Mouse (Mus musculus) midbrain, embryonic 14.5 days (tissue): ENCODE measurements around the gene Gck. TPM values are rescaled to one million over a fixed set of nuclear protein-coding genes. Genes with fewer than 3 reads are reported as not detected.
"Not testable (repeated sequence)": the region's sequence is repeated elsewhere in the genome, so short reads cannot be mapped to it uniquely, and the experiment has no call there.

Experiments used
- ATAC-seq: fragments of 200-750 bp; cut with Nextera tagmentation; 2 replicates; pipeline ENCODE4 v1.8.0; 2017; ENCODE audit warnings: moderate number of reproducible peaks, moderate library complexity; ENCODE audit not compliant: low FRiP score, low TSS enrichment
- DNase-seq: peaks from one replicate; pipeline ENCODE4 v3.0.0-alpha.2; 2015
- H3K27ac ChIP-seq: fragments of 300-500 bp; sonication (generic); replicated peaks from 2 replicates; pipeline ENCODE4 v1.5.1; 2014; ENCODE audit warnings: mild to moderate bottlenecking, low read depth, low read length, moderate library complexity
- H3K27me3 ChIP-seq: fragments of 300-500 bp; sonication (generic); 2 replicates; pipeline ENCODE4 v1.6.1; 2014; ENCODE audit warnings: low read length, control low read depth, mixed read lengths; ENCODE audit not compliant: control insufficient read depth, insufficient read depth
- H3K36me3 ChIP-seq: fragments of 300-500 bp; sonication (generic); 2 replicates; pipeline ENCODE4 v1.6.1; 2014; ENCODE audit warnings: low read length, control low read depth; ENCODE audit not compliant: control insufficient read depth, insufficient read depth
- H3K4me1 ChIP-seq: fragments of 300-500 bp; sonication (generic); 2 replicates; pipeline ENCODE4 v1.6.1; 2014; ENCODE audit warnings: mild to moderate bottlenecking, antibody characterized with exemption, low read length, control low read depth; ENCODE audit not compliant: control insufficient read depth, insufficient read depth
- H3K4me2 ChIP-seq: fragments of 300-500 bp; sonication (generic); 2 replicates; pipeline ENCODE4 v1.6.1; 2014; ENCODE audit warnings: mild to moderate bottlenecking, low read length, moderate library complexity
- H3K4me3 ChIP-seq: fragments of 300-500 bp; sonication (generic); replicated peaks from 2 replicates; pipeline ENCODE4 v1.5.1; 2014; ENCODE audit warnings: low read depth, low read length
- H3K9ac ChIP-seq: fragments of 300-500 bp; sonication (generic); replicated peaks from 2 replicates; pipeline ENCODE4 v1.6.1; 2014; ENCODE audit warnings: mild to moderate bottlenecking, low read length, moderate library complexity
- H3K9me3 ChIP-seq: fragments of 300-500 bp; sonication (generic); 2 replicates; pipeline ENCODE4 v1.6.1; 2016; ENCODE audit warnings: low read length, control low read depth, mixed read lengths; ENCODE audit not compliant: control insufficient read depth
- WGBS: fragments of 180-500 bp; shearing (Covaris S2); extraction: QIAGEN DNeasy Blood & Tissue Kit; methylation state at CpG from one replicate; pipeline ENCODE4 v1.1.7; 2014; 5-methylcytosine and 5-hydroxymethylcytosine counted together
- polyA plus RNA-seq: library from polyadenylated mRNA; unstranded; fragments of >200 nt; fragmentation: Nextera tagmentation; extraction: Ambion mirVana; gene quantifications from 2 replicates; pipeline ENCODE4 v1.2.1, GENCODE M21; 2014

Gck gene
- polyA plus RNA-seq, 1 experiment from 2014 or later, result 5.9 TPM

DNA sequence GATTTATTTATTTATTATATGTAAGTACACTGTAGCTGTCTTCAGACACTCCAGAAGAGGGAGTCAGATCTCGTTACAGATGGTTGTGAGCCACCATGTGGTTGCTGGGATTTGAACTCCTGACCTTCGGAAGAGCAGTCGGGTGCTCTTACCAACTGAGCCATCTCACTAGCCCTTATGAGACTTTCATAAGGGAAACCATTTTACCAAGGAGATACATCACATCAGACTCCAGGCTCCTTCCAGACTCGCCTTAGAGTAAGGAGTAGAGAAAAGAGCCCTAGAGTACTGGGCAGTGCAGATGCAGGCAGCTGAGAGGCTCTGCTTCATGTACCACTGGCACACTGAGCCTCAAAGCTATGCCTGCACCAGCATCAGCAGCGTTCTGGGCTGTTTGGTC, 61.3 kb downstream of the Gck start:
- ATAC-seq, H3K4me1 ChIP-seq, H3K9me3 ChIP-seq, H3K27ac ChIP-seq, H3K4me2 ChIP-seq, DNase-seq, H3K4me3 ChIP-seq, H3K27me3 ChIP-seq, H3K36me3 ChIP-seq, H3K9ac ChIP-seq: not testable (repeated sequence)
- WGBS, result 80% methylated on average over 5 of the region's 5 CpGs

GRCm38 (mm10) chr11:5887250-5887649, 62.6 kb downstream of the Gck start:
- H3K27me3 ChIP-seq, result no peaks in the 10 kb centered on the region
- no peaks in the 10 kb centered on the region for H3K36me3 ChIP-seq
- 6% methylated on average over 5 of the region's 5 CpGs for WGBS
- H3K4me3 ChIP-seq, result no peak overlapping the region
- no peaks in the 10 kb centered on the region for H3K9me3 ChIP-seq
- no peak overlapping the region for H3K27ac ChIP-seq
- ATAC-seq (no peak), DNase-seq (peak; percentile 34)
- no peak overlapping the region for H3K9ac ChIP-seq
- H3K4me2 ChIP-seq, result no peak overlapping the region
- H3K4me1 ChIP-seq, result no peaks in the 10 kb centered on the region

DNA sequence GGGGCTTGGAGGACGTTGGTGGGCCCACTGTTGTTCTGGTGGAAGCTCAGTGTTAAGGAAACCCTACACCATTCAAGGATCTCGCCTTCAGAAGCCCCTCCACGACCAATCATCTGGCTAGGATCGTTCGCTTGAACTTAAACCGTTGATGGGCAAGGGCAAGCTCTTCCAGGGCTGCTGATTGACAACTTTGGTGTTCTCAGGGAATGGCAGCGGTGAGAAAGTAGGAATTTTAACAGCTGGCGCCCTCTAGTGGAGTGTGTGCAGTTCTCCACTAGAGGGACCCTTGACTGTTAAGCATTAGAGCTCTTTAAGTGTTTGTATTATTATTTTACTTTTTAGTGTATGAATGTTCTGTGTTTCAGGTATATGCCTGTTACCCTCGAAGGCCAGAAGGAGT, 63.7 kb downstream of the Gck start:
- ATAC-seq, result no peak
- Histone ChIP-seq H3K27me3 (no peaks in the 10 kb centered on the region), H3K9me3 (no peaks in the 10 kb centered on the region), H3K4me1 (no peaks in the 10 kb centered on the region), H3K9ac (no peak overlapping the region), H3K27ac (no peak overlapping the region), H3K4me3 (no peak overlapping the region), H3K36me3 (no peaks in the 10 kb centered on the region), H3K4me2 (no peak overlapping the region)
- DNase-seq, result peak; percentile 87
- WGBS, result 19% methylated on average over 9 of the region's 9 CpGs

DNA sequence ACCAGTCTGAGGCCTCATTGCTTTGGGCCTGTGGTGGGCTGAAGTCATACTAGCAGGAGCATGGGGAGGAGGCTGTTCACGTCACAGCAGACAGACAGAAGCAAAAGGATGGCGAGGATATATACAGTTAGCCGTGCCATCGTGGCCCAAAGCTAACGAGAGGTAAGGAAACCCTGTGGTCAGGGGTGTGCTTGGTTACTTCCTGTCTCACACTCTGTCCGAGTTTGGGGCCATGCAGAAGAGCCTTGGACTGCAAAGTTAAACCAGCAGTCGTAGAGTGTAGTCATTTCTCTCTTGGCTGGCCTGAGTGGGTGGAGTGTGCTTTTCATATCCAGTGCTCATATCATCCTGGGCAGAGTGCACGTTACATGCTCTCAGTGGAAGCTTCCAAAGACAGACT, 67.4 kb downstream of the Gck start:
- no peaks in the 10 kb centered on the region for H3K27me3 ChIP-seq
- H3K4me1 ChIP-seq, result 0 out of 2 replicates have a peak, but pooled peaks cover 4% of the 10 kb centered on the region
- no peak overlapping the region for H3K27ac ChIP-seq
- H3K9ac ChIP-seq, result no peak overlapping the region
- no peak for ATAC-seq
- no peak for DNase-seq
- 86% methylated on average over 8 of the region's 8 CpGs for WGBS
- no peaks in the 10 kb centered on the region for H3K36me3 ChIP-seq
- no peak overlapping the region for H3K4me2 ChIP-seq
- no peaks in the 10 kb centered on the region for H3K9me3 ChIP-seq
- no peak overlapping the region for H3K4me3 ChIP-seq

DNA sequence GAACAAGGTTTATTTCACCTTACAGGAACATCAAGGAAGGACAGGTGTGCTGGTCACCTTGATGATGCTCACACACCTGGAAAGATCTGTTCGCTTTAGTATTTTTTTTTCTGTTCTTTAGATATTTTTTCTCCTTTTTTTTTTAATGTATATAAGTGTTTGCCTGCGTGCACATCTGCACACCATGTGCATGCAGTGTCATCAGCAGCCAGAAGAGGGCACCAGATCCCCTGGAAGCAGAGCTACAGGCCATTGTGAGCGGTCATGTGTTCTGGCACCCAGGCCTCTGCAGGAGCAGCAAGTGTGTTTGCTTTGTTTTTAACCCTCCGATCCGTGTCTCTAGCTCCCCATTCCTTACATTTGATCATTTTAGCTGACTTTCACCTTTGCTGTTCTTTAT, 70.0 kb downstream of the Gck start:
- Histone ChIP-seq H3K4me1 (peaks cover 10% of the 10 kb centered on the region), H3K27ac (no peak overlapping the region), H3K4me2 (no peak overlapping the region), H3K36me3 (peaks cover 5% of the 10 kb centered on the region), H3K9me3 (no peaks in the 10 kb centered on the region), H3K9ac (no peak overlapping the region), H3K4me3 (no peak overlapping the region), H3K27me3 (no peaks in the 10 kb centered on the region)
- no peak for ATAC-seq
- peak; percentile 68 for DNase-seq
- WGBS, result 51% methylated on average over 5 of the region's 5 CpGs

GRCm38 (mm10) chr11:5878661-5879060, 71.2 kb downstream of the Gck start:
- H3K36me3 ChIP-seq, result peaks cover 18% of the 10 kb centered on the region
- peak overlapping the region; percentile 69; the same call in 1 of the 2 replicates for H3K9ac ChIP-seq
- H3K9me3 ChIP-seq, result no peaks in the 10 kb centered on the region
- ATAC-seq (no peak), DNase-seq (no peak)
- H3K27me3 ChIP-seq, result no peaks in the 10 kb centered on the region
- peaks cover 10% of the 10 kb centered on the region for H3K4me1 ChIP-seq
- 43% methylated on average over 8 of the region's 8 CpGs for WGBS
- H3K4me3 ChIP-seq, result peak overlapping the region; percentile 59
- peak overlapping the region; percentile 88 for H3K27ac ChIP-seq
- peak overlapping the region; percentile 73 for H3K4me2 ChIP-seq

DNA sequence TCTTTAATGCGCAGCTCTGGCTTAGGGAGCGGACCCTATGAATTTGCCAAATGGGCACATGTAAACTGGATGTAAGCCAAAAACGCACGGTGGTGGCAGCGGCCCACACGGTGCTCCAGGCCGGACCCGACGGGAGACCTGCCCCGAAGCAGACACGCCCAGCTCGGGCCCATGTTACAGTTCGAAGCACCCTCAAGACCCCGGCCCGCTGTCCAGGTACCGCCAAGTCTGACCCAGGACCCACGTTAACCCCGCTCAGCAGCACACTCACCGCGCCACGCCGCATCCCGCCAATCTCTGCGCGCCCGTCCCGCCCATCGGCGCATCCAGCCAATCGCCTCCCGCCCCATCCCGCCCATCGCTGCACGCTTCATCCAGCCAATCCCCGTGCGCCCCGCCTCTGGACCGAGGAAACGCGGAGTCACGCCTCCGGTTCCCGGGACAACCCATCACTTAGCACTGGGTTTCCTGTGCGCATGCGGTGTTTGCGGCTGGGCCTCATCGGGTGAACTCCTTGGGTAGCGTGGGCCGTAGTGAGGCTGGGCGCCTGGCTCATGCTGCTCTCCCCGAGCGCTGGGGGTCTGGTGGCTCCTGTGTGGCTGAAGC, 71.9 kb downstream of the Gck start, which contains the start of gene Pold2:
Gene Pold2, minus strand, starts transcription at position 372 of the 606 bp plus-strand sequence.
- H3K27me3 ChIP-seq, result no peaks in the 10 kb centered on the region
- H3K4me1 ChIP-seq, result peaks cover 10% of the 10 kb centered on the region
- WGBS, result under 1% methylated on average over 52 of the region's 52 CpGs
- ATAC-seq (peak; percentile 99), DNase-seq (peak; percentile 99)
- peak within 1 kb of the TSS; percentile 59 for H3K4me3 ChIP-seq
- peak within 1 kb of the TSS; percentile 73 for H3K4me2 ChIP-seq
- H3K9ac ChIP-seq, result peak within 1 kb of the TSS; percentile 69; the same call in 1 of the 2 replicates
- H3K36me3 ChIP-seq, result peaks cover 24% of the 10 kb centered on the region
- no peaks in the 10 kb centered on the region for H3K9me3 ChIP-seq
- peak within 1 kb of the TSS; percentile 88 for H3K27ac ChIP-seq

- DNase-seq (no peak), ATAC-seq (no peak)
- H3K9me3 ChIP-seq, result no peaks in the 10 kb centered on the region
- H3K9ac ChIP-seq, result peak overlapping the region; percentile 51; the same call in 1 of the 2 replicates
- H3K36me3 ChIP-seq, result peaks cover 30% of the 10 kb centered on the region
- H3K4me3 ChIP-seq, result peak overlapping the region; percentile 59
- no peak overlapping the region for H3K27ac ChIP-seq
- peaks cover 10% of the 10 kb centered on the region for H3K4me1 ChIP-seq
- peak overlapping the region; percentile 73 for H3K4me2 ChIP-seq
- WGBS, result 5% methylated on average over 5 of the region's 5 CpGs
- no peaks in the 10 kb centered on the region for H3K27me3 ChIP-seq
Observed at GRCm38 (mm10) chr11:5877421-5877820, 72.5 kb downstream of the Gck start.

- Histone ChIP-seq H3K36me3 (peaks cover 48% of the 10 kb centered on the region), H3K4me3 (no peak overlapping the region), H3K9me3 (no peaks in the 10 kb centered on the region), H3K27me3 (no peaks in the 10 kb centered on the region), H3K4me1 (peaks cover 6% of the 10 kb centered on the region), H3K27ac (no peak overlapping the region), H3K9ac (no peak overlapping the region), H3K4me2 (no peak overlapping the region)
- no peak for ATAC-seq
- 95% methylated on average over 9 of the region's 9 CpGs for WGBS
- DNase-seq, result no peak
Observed at GRCm38 (mm10) chr11:5873192-5873591, 76.7 kb downstream of the Gck start.
